Mouse (Mus musculus) hindbrain, embryonic 14.5 days (tissue): ENCODE measurements around the gene Btbd9. TPM values are rescaled to one million over a fixed set of nuclear protein-coding genes. Genes with fewer than 3 reads are reported as not detected.
A peak's percentile ranks its signal among the peaks of the same experiment; 100 is the strongest.

Experiments
- ATAC-seq: fragments of 200-750 bp; cut with Nextera tagmentation; 2 replicates; pipeline ENCODE4 v1.8.0; 2017; ENCODE audit warnings: moderate number of reproducible peaks, mild to moderate bottlenecking, moderate TSS enrichment, moderate library complexity; ENCODE audit not compliant: low FRiP score
- DNase-seq: peaks from one replicate; pipeline ENCODE4 v3.0.0-alpha.2; 2015; ENCODE audit warnings: low spot score
- H3K27ac ChIP-seq: fragments of 300-500 bp; sonication (generic); 2 replicates; pipeline ENCODE4 v1.5.1; 2014; ENCODE audit warnings: mild to moderate bottlenecking, moderate library complexity
- H3K27me3 ChIP-seq: fragments of 300-500 bp; sonication (generic); 2 replicates; pipeline ENCODE4 v1.6.1; 2014; ENCODE audit warnings: mild to moderate bottlenecking, low read length, mixed read lengths; ENCODE audit not compliant: control insufficient read depth, insufficient read depth
- H3K36me3 ChIP-seq: fragments of 300-500 bp; sonication (generic); replicated peaks from 2 replicates; pipeline ENCODE4 v1.6.1; 2014; ENCODE audit not compliant: control insufficient read depth, insufficient read depth
- H3K4me1 ChIP-seq: fragments of 300-500 bp; sonication (generic); replicated peaks from 2 replicates; pipeline ENCODE4 v1.6.1; 2014; ENCODE audit warnings: antibody characterized with exemption, low read length, mixed read lengths; ENCODE audit not compliant: control insufficient read depth, insufficient read depth
- H3K4me2 ChIP-seq: fragments of 300-500 bp; sonication (generic); replicated peaks from 2 replicates; pipeline ENCODE4 v1.6.1; 2014; ENCODE audit warnings: mild to moderate bottlenecking, moderate library complexity
- H3K4me3 ChIP-seq: fragments of 300-500 bp; sonication (generic); replicated peaks from 2 replicates; pipeline ENCODE4 v1.5.1; 2014; ENCODE audit warnings: mild to moderate bottlenecking, low read length
- H3K9ac ChIP-seq: fragments of 300-500 bp; sonication (generic); 2 replicates; pipeline ENCODE4 v1.6.1; 2014
- H3K9me3 ChIP-seq: fragments of 300-500 bp; sonication (generic); 2 replicates; pipeline ENCODE4 v1.6.1; 2016; ENCODE audit warnings: low read length; ENCODE audit not compliant: control insufficient read depth
- WGBS: fragments of 180-500 bp; shearing (Covaris S2); extraction: QIAGEN DNeasy Blood & Tissue Kit; methylation state at CpG from one replicate; pipeline ENCODE4 v1.1.7; 2014; 5-methylcytosine and 5-hydroxymethylcytosine counted together
- polyA plus RNA-seq: library from polyadenylated mRNA; unstranded; fragments of >200 nt; fragmentation: Nextera tagmentation; extraction: Ambion mirVana; gene quantifications from 2 replicates; pipeline ENCODE4 v1.2.1, GENCODE M21; 2014

The Btbd9 gene
- polyA plus RNA-seq, 1 experiment from 2014 or later: 126 TPM

DNA sequence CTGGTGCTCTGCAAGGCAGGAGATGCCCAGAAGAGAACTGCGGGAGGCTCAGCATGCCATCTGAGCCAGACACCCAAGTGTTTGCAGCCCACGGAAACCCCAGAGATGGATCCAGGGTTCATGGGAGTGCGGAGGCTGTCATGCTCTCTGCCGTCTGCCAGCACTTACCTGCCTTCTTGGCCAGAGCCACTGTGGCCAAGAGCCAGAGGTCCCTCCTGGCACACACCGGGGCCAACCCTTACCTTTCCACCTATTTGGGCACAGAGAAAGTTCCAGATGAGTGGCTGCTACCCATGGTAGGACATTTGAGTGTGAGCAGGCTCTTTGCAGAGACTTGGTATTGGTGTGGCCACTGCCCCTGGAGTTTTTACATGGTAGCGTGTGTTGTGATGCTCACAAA lies 365.4 kb downstream of the Btbd9 start:
- Histone ChIP-seq H3K9ac (no peak overlapping the region), H3K4me1 (peaks cover 18% of the 10 kb centered on the region; the same call in 1 of the 2 replicates), H3K4me2 (no peak overlapping the region), H3K4me3 (no peak overlapping the region), H3K27me3 (no peaks in the 10 kb centered on the region), H3K27ac (no peak overlapping the region), H3K36me3 (peaks cover 19% of the 10 kb centered on the region), H3K9me3 (no peaks in the 10 kb centered on the region)
- DNase-seq: no peak
- WGBS: 98% methylated on average over 6 of the region's 6 CpGs
- ATAC-seq: no peak

DNA sequence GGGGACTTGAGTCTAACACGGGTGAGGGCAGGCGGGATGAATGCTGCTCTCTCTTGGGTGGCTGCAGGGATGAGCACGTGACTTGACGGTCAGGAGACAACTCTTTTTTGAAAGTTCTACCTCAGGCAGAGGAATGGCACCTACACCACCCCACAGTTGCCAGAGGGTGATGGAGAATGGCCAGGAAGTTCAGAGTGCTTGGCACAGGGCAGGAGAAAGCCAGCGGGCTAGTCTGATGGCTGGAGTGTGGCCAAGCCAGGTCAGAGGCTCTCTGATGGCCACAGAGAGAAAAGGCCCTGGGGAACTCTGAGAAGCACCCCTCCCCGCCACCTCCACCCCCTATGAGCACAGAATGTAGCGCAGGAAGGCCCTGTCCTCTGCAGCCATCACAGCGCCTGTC lies 366.0 kb downstream of the Btbd9 start:
- no peak overlapping the region for H3K9ac ChIP-seq
- no peaks in the 10 kb centered on the region for H3K27me3 ChIP-seq
- DNase-seq: no peak
- H3K4me3 ChIP-seq: no peak overlapping the region
- peaks cover 19% of the 10 kb centered on the region for H3K36me3 ChIP-seq
- H3K9me3 ChIP-seq: no peaks in the 10 kb centered on the region
- no peak overlapping the region for H3K27ac ChIP-seq
- peaks cover 19% of the 10 kb centered on the region; the same call in 1 of the 2 replicates for H3K4me1 ChIP-seq
- H3K4me2 ChIP-seq: no peak overlapping the region
- no peak for ATAC-seq
- 92% methylated on average over 8 of the region's 8 CpGs for WGBS

DNA sequence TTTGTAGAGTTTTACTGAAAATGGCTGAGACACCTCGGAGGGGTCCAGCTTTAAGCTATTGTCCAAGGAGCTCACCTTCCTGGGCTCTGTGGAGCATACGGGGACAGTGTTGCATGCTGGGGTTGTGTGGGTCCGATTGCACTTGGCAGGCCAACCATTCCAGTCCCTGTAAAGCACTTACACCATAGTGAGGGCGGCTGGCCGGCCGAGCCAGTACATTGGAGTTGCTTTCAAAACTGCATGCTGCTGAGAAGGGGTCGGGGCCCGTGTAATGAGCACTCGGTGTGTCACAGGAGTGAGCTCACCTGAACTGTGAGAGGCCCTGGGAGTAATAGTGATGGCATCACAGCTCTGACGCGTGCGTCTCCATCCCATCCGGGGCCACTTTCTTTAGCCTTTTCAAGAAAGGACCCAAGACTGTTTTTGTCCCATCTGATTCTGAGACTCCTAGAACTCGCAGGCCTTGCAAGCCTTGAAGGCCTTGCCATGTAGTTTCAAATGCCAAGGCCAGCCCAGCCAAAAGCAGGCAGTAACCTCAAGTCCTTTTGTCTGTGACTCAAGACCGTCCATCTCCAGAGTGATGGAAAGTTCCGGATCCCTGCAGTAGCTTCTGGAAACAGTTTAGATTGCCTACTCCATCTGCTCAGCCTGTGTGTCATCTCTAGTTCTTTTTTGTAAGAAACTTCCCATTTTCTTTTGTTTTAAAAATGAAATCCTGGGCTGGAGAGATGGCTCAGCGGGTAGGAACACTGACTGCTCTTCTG lies 371.0 kb downstream of the Btbd9 start:
- H3K4me2 ChIP-seq: no peak overlapping the region
- no peak for DNase-seq
- no peak overlapping the region for H3K9ac ChIP-seq
- WGBS: 93% methylated on average over 17 of the region's 17 CpGs
- no peak overlapping the region for H3K27ac ChIP-seq
- no peak overlapping the region for H3K4me3 ChIP-seq
- H3K4me1 ChIP-seq: peaks cover 44% of the 10 kb centered on the region
- no peaks in the 10 kb centered on the region for H3K27me3 ChIP-seq
- ATAC-seq: no peak
- H3K9me3 ChIP-seq: no peaks in the 10 kb centered on the region
- peaks cover 16% of the 10 kb centered on the region for H3K36me3 ChIP-seq

DNA sequence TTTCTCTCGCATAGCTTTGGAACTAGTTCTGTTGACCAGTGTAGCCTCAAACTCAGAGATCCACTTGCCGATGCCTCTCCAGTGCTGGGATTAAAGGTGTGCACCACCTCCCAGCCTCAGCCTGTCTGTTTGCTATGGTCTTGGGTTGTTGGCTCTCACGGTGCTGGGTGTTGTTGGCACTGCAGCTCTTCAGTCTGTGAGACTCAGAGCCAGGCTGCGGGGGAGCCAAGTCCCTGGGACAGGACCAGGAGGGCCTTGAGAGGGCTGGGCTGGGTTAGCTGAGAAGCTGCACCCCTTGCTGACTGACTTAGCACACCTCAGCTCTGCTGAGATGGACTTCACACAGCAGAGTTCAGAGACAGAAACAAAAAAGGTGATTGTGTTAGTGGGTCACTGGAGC lies 376.0 kb downstream of the Btbd9 start:
- peaks cover 72% of the 10 kb centered on the region for H3K4me1 ChIP-seq
- DNase-seq (no peak), ATAC-seq (no peak)
- no peak overlapping the region for H3K27ac ChIP-seq
- no peaks in the 10 kb centered on the region for H3K9me3 ChIP-seq
- 78% methylated on average over 4 of the region's 4 CpGs for WGBS
- H3K36me3 ChIP-seq: no peaks in the 10 kb centered on the region
- no peak overlapping the region for H3K9ac ChIP-seq
- H3K27me3 ChIP-seq: no peaks in the 10 kb centered on the region
- H3K4me2 ChIP-seq: no peak overlapping the region
- H3K4me3 ChIP-seq: no peak overlapping the region

DNA sequence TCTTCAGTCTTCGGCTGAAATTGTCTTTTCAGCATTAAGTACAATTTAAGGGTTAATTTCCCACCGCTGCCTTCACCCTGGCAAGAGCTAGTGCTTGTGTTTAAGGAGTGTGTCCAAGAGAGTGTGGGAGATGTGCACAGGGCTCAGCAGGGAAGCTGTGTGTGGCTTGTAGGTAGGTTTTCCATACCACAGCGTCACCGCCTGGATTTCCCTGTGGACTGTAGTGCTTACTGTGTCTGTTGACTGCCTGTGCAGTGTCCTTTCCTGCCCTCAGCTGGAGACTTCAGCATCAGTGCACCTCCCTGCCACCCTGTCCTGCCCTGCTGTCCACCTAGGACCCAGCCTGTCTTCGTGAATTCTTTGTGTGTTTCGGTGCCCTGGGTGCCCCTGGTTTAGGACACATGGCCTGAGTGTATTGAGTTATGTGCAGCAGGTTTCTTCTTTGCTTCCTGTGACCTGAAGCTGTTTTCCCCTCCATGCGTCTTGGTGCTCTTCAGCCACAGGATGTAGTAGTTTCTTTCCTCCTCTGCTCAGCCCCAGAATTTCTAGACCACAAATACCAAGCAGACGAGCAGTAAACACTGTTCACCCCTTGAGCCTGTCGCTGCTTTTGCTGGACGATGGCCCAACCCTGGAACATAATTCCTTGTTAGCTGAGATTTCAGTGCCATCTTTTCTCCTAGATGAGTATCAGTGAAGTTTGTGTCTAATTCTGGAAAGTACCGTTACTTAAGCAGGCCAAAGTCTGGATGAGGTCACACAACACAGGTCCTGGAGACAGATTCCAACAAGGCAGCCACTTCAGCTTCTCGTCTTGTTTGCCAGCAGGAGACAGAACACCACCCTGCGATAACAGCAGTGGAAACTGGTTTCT lies 376.7 kb downstream of the Btbd9 start:
- Histone ChIP-seq H3K36me3 (no peaks in the 10 kb centered on the region), H3K27me3 (no peaks in the 10 kb centered on the region), H3K4me3 (no peak overlapping the region), H3K9ac (no peak overlapping the region), H3K27ac (no peak overlapping the region), H3K9me3 (no peaks in the 10 kb centered on the region), H3K4me1 (peaks cover 78% of the 10 kb centered on the region), H3K4me2 (no peak overlapping the region)
- DNase-seq (no peak), ATAC-seq (no peak)
- WGBS: 69% methylated on average over 13 of the region's 13 CpGs

DNA sequence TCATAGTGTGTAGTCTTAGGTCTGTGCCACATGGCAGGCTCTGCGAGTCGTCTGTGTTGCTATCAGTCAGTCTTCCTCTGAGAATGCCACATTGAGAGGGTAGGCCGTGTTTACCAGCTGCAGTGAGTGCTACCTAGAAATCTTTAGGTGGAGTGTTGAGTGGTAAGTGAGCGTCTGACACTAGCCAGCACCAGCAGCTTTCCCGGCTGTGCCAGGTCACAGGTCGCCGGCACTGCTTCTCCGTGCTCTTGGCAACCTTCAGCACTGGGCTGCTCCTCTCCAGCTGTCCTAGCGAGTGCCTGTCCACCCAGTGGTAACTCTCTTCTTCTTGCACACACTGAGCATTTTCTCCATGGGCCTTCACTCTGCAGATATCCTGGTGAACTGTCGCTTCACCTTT lies 377.9 kb downstream of the Btbd9 start:
- DNase-seq (no peak), ATAC-seq (no peak)
- no peak overlapping the region for H3K9ac ChIP-seq
- H3K9me3 ChIP-seq: no peaks in the 10 kb centered on the region
- WGBS: 62% methylated on average over 10 of the region's 10 CpGs
- H3K4me2 ChIP-seq: no peak overlapping the region
- H3K4me3 ChIP-seq: no peak overlapping the region
- no peaks in the 10 kb centered on the region for H3K27me3 ChIP-seq
- peaks cover 77% of the 10 kb centered on the region for H3K4me1 ChIP-seq
- no peak overlapping the region for H3K27ac ChIP-seq
- no peaks in the 10 kb centered on the region for H3K36me3 ChIP-seq

DNA sequence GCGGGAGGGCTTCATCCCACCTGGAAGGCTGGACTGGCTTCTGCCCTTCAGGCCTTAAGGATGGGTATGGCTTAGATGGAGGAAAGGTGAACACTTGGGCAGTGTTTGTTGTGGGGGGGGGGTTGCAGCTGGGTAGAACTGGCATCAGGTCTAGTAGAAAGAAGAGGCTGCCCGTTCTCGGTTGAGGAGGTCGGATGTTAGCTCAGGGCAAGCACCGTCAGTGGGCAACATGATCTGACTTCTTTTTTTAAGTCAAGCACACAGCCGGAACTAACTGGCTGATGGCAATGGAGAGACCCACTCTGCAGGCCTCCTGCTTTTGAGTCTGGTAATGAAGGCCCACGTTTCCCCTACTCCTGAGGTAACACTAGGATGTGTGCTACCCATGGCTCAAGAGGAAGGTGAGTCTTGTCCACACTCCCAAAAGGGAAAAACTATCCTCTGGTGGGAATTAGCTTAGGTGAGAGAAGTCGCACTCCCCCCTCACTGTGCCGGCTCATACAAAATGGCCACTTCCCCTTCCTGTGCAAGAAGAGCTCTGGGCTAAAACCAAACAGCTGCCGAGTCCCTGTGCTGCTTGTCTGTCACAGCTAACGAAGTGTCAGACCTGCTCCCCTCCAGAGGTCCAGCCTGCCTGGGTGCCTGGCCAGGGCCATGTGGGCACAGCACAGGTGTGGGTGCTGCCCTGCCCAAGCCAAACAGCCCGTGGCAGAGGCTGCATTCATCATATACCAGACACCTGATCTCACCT lies 378.8 kb downstream of the Btbd9 start:
- Histone ChIP-seq H3K4me1 (peaks cover 80% of the 10 kb centered on the region), H3K4me3 (no peak overlapping the region), H3K9me3 (no peaks in the 10 kb centered on the region), H3K36me3 (no peaks in the 10 kb centered on the region), H3K27ac (peak overlapping the region; percentile 54; the same call in 1 of the 2 replicates), H3K4me2 (no peak overlapping the region), H3K27me3 (no peaks in the 10 kb centered on the region), H3K9ac (no peak overlapping the region; the same call in 1 of the 2 replicates)
- no peak for ATAC-seq
- no peak for DNase-seq
- WGBS: 71% methylated on average over 12 of the region's 12 CpGs

DNA sequence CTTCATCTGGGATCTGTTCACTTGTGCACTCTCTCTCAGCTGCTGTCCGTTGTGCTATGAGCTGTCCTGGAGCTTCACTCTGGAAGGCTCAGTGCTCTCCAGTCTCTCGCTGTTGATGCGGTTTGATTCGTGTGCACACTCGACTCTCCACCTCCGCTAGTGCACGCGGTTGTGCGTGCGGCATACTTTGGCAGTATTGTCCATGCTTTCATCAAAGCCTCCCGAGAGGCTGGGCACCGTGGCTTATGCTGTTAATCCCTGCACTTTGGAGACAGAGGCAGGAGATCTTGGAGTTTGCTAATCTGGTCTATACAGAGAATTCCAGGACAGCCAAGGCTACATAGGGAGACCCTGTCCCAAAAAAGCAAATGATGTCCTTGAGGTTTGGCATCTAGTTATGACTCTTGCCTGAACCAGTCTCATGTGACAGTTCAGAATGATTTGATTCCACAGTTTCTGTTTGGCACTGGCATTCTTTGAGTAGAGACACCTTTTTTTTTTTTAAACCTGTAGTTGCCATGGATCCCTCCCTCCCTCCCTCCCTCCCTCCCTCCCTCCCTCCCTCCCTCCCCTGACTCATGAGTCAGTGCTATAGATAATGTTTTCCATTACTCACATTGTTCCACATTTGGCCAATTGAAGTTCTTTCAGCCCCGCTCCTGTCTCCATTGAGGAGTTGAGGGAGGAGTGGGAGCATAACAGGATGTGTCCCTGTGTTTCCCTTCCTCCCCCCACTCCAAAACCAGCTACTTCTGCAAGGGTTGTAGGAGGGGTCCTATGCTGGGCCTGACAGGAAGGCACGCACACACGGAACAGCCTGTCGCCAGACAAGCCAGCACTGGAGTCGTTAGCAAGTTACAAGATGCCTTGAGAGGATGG lies 379.6 kb downstream of the Btbd9 start:
- Histone ChIP-seq H3K4me1 (peaks cover 87% of the 10 kb centered on the region), H3K36me3 (no peaks in the 10 kb centered on the region), H3K9ac (no peak overlapping the region; the same call in 1 of the 2 replicates)

More for the DNA sequence above, 379.6 kb downstream of the Btbd9 start:
- H3K27me3 ChIP-seq: no peaks in the 10 kb centered on the region
- no peak overlapping the region for H3K4me2 ChIP-seq
- H3K27ac ChIP-seq: peak overlapping the region; percentile 78; the same call in 1 of the 2 replicates
- no peak overlapping the region for H3K4me3 ChIP-seq
- 59% methylated on average over 17 of the region's 17 CpGs for WGBS
- no peak for ATAC-seq
- H3K9me3 ChIP-seq: no peaks in the 10 kb centered on the region
- no peak for DNase-seq
